Mouse (Mus musculus) frontal cortex, postnatal 36 days (tissue): Measurements from ENCODE around the gene Trak2.
A peak's percentile ranks its signal among the peaks of the same experiment; 100 is the strongest.
"Not testable (repeated sequence)": the region's sequence is repeated elsewhere in the genome, so short reads cannot be mapped to it uniquely, and the experiment has no call there.

Experiments used
- DNase-seq, 2 experiments: peaks; one replicate each; pipeline ENCODE4 v3.0.0; 2022; ENCODE audit warnings: low spot score in 2 of 2

Gene Trak2

DNA sequence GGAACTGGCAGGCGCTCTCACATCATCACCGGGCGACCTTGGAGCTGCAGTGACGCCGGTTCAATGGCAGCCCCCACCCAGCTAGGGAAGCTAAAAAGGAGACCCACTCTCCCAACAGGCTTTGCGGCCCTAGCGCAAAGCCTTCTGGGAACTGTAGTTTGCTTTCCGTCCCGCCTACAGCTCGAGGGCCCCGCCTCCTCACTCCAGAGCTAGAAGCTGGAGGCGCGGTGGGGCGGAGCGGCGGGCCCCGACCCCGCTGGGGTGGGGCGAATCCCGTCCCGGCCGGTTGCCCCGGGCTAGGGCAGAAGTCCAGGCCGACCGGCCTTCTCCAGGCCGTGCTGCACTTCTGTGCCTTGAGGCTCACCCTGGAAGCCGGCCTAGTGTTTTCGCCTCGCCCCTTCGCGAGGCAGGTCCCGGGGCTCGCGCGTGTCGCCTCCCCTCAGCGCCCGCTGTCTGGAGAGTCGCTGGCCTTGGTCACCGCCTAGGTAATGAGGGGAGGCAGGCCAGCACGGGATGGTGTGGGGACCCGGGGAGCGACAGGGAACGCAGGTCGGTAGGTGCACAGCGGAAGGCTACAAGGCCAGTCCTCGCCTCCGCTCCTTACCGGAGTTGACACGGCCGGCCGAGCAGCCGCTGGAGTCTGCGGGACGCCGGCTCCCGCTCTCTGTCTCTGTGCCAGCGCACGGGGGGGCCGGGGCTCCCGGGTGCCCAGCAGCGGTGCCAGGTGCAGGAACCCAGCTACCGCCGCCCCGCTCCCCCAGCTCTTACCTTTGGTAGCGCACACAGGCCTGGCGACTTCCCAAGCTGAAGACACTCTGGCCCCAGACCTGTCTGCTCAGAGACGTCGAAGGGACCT, at the start of gene Trak2, which contains the start of gene Stradb:
Gene Trak2 (minus strand): TSS at position 65 of the 856 bp plus-strand sequence.
Gene Stradb (plus strand): TSS at position 157 of the 856 bp plus-strand sequence.
- peak; percentile 95 to 97 for DNase-seq

DNA sequence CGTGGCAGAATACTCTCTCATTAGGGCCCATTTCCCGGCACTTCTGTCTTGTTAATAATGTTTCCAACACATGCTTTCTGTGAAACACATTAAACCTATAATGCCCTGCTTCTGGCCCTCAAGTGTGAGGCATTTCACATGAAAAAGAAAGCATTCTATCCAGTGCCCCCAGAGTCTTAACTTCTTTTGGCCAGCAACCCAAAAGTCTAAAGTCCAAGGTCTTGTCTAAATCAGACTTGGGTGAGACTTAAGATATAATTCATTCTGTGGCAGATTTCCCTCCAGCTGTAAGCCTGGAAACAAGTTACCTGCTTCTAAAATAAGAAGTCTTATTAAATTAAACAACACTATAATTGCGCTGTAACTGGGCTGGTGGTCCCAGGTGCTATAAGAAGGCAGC, 48.3 kb upstream of the Trak2 start:
- DNase-seq: no peak

DNA sequence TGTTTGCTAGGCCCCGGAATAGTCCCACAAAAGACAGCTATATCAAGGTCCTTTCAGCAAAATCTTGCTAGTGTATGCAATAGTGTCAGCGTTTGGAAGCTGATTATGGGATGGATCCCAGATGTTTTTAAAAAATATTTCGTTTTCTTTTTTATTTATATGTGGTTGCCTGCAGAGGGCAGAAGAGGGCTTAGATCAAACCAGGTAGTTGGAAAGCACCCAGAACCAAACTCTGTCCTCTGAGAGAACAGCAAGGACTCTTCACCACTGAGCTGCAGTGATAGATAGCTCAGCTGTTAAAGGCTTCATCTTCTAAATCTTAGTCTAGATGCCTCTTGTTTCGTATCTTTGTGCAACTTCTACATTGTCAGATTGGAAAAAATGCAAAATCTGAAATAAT, 36.0 kb upstream of the Trak2 start:
- DNase-seq: no peak

DNA sequence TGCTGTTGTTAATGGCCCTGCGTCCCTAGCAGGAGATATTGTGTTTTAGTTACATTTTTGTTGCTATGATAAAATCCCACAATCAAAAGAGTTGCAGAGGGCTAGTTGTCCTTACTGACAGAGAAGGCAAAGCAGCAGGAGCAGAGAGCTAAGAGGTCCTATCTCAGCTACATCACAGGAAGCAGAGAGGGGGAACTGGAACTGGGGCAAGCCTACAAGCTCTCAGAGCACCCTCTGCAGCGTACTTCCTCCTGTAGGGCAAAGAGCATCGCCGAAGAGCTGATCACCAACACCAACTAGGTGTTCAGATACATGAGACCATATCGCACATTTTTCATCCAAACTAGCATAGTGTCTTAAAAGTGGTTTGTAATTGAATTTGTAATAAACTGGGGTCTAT, 22.1 kb upstream of the Trak2 start:
- no peak for DNase-seq

DNA sequence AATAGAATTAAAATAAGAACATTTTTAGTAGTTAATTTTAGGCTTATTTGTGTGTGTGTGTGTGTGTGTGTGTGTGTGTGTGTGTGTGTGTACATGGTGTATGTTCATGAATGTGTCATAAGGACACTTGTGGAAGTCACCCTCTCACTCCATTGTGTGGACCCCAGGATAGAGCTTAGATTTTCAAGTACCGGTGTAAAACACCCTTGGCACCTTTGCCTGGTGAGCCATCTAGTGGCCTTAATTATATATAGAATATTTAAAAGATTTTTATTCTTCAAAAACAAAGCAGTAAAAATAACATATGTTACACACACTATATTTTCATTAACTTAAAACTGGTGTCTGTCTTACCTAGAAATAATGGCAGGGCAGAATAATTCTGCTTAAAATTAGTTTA, 20.5 kb upstream of the Trak2 start:
- DNase-seq: no peak

DNA sequence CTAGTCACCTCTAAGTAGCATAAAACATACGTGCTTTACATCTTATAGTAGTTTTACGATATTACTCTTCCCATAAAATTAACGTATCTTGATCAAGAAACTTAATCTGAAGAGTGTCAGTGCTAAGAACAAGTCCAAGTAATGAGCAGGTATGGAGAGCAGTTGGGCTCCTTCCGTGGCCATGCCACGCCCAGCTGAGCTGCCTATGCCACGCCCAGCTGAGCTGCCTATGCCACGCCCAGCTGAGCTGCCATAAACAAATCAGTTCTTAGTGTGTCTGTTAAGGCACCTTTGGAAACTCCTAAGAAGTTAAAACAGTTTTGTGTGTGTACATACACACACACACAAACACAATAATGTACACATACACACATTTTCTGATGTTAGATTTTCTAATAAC, 19.9 kb upstream of the Trak2 start:
- no peak for DNase-seq

DNA sequence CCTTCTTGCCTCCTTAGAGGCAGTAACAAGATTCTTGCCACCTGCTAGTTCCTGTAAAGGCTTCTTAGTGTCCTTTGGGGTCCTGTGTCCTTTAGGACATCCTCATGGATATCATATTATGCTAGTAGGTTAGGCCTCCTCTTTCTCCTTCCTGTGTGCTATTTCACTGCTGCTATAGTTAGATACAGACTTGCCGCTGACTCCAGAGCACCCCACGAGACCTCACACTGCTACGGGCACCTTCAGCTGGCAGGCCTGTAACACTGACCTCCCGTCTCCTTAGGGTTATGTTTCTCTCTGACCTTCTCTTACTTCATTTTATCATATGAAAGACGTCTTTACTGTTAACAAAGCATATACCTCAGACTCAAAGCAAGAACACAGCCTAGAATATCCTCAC, 11.4 kb upstream of the Trak2 start:
- DNase-seq: no peak

DNA sequence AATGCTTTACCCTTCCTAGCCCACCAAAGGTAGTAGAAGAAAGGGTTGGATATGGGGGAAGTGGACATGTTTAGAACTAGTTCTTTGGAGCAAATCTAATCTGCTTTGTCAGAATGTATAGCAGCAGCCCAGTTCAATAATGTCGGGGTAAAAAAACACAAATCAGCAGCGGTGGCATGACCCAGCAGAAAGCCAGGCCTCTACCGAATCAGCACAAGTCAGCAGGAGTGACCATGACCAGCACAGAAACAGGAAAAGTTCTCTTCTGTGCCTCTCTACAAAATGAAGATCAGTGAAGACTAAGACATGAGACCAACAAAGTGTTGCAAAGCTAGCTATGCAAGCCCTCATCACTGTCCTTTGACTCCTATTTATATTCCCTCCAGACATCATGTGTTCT, 9.0 kb upstream of the Trak2 start:
- no peak for DNase-seq

DNA sequence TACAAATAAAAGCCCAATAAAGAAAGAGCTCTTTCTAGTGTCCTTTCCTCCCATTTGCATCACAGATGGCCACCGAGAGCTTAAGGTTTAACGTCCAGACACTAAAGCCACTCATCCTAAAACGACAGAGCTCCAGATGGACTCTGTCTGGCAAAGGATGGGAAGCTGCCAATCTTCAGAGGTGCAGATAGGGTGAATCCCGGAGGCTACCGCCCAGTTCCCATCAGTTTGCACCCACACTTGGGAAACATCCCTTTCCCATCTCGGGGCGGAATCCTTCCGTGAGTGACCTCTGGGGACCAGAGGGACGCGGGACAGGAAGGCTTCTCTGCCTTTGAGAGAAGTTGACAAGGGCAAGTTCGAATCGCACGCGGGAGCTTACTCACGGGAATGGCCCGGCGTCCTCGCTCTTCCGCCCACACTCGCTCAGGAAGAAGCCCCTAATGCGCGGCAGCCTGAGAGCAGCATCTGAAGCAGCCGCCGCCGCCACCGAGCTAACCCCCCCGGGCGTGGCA, 322 bp downstream of the Trak2 start:
- DNase-seq: no peak

DNA sequence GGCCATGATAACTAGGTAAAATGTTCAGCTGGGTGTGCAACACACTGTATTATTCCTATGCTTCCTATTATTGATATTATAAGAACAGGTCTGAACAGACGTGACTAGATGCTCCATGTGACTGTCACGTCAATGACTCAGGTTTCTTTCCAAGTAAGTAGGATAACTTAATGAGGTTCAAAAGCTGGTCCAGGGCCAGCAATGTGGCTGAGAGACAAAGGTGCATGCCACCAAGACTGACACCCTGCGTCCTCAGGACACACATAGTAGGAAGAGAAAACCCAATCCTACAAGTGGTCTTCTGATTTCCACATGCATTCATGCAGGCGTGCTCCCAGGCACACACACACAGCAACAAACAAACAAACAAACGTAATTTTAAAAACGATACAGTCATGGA, 2.1 kb downstream of the Trak2 start:
- DNase-seq: no peak

DNA sequence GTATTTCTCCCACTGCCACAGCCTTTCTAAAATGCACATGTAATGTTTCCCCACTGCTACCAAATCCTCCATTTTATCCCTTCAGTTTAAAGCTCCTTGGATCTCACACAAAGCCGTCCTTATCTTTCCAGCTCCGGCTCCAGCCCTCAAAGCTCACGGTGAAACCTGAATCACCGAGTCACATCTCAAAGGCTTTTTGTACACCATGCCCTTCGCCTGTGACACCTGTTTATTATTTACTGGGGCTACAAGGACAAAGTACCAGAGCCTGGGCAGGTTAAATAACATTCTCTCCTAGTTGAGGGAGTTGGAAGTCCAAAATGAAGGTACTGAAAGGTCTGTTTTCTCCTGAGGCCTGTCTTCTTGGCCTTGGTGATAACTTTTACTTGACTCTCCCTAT, 3.2 kb downstream of the Trak2 start:
- no peak for DNase-seq

DNA sequence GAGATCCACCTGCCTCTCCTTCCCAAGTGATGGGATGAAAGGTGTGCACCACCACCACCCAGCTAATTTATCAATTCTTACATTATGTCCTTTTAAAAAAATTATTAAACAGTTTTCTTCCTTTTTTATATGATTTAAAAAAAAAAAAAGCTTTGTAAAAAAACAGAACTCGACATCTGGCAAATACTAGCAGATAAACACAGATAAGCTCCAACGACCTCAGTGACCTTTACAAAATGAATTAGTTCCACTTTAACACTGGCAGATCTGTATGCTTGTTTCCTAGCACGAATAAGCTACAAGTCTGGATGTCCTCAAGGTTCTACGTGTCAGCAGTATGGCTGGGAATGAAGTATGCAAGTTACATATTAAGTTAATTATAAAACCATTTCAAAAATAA, 5.7 kb downstream of the Trak2 start:
- no peak for DNase-seq

DNA sequence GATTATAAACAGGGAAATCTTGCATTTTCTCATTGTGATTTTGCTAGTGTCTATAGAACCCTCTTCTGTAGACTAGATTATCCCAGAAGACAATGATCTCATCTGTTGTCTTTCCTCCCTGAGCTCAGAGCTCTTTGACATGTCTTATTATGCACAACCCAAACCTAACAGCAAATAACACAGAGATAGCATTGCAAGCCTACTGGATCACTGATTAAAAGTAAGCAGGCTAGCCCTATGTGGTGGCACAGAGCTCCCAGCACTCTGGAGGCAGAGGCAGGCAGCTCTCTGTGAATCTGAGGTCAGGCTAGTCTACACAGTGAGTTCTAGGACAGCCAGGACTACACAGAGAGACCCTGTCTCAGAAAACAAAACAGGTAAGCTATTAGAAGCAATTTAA, 10.4 kb downstream of the Trak2 start:
- DNase-seq: no peak

DNA sequence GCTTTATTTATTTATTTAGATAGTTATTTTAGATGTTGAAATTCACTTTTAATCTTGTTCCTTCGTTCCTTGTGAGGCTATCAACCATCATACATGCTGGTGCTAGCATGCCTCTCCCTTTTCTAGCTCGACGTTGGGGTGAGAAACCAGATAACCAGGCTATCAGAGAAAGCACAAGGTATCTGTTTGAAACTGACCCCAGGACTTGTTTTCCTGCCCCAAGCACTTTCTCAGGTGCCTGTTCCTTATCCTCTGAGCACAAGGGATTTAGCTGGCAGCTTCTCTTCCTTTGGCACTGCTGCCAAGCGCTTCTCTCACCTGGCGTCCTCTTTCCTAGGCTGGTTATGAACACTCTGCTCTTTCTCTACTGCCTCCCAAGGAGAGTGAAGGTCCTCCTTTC, 10.8 kb downstream of the Trak2 start:
- DNase-seq: no peak

DNA sequence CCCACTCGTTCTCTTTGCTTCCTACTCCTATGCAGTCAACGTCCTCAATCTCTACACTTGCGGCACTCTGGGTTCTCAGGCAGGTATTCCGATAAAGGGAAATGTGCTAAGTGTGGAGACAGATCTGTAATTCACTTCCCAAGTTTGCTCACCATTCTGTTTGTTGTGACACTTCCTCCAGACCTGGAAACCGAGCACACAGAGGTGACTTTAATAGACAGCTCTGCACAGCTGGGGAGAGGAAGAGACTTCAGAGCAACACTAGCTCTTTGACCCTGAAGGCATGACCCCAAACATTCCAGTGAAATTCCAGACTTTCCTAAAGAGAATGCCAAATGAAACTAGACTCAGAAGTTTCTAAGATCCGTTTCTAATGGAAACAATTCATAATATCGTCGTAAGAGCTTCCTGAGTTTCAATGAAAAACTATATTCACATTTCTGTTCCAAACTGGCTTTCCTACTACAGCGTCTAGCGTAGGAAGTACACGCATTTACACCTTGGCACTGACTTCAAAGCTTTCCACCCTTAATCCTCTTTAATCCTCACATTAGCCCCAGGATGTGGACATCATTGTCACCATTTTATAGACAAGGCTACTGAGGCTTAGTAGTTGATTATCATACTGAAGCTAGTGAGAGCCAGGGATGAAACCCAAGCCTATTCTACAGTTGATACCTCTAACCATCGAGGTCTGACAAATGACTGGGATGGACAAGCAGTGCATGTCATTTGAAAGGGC, 11.9 kb downstream of the Trak2 start:
- DNase-seq: no peak

DNA sequence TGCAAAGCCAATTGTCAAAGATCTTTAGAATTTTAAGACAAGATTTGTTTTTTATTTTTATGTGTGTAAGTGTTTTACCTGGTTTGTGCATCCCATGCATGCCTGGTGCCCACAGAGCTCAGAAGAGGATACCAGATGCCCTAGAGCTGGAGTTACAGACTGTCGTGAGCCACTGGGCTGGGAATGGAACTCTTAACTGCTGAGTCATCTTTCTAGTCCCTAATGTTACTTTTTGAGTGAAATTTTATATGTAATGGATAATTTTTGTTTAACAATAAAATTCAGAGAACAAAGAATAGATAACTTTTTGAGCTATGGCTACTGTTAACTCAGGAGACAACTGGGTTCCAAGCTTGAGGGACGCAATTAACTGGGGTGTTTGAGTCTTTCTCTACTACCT, 13.5 kb downstream of the Trak2 start:
- DNase-seq: no peak

DNA sequence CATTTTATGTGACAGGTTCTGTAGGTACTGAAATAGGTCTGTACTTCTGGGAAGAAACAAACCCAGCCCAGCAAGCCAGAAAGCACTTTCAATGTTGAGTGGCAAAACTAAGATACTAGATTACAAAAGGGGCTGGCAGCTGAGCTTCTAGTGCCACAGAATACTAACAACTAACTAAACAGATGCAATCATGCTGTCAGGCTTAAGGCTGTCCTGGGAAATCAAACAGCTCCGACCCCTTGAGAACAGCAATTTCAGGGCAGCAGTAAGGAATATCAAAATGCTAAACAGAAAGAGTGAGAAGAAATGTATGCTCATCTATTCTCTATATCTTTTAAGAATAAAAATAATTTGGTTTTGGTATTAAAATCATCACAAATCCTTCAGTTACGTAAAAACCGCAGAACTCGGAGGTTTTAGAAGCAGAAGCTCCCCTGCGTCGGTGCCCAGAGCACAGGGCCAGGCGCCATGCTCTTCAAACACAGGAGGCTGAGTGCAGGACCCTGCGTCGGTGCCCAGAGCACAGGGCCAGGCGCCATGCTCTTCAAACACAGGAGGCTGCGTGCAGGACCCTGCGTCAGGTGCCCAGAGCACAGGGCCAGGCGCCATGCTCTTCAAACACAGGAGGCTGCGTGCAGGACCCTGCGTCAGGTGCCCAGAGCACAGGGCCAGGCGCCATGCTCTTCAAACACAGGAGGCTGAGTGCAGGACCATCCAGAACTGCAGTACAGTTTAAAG, 14.3 kb downstream of the Trak2 start:
- not testable (repeated sequence) for DNase-seq

DNA sequence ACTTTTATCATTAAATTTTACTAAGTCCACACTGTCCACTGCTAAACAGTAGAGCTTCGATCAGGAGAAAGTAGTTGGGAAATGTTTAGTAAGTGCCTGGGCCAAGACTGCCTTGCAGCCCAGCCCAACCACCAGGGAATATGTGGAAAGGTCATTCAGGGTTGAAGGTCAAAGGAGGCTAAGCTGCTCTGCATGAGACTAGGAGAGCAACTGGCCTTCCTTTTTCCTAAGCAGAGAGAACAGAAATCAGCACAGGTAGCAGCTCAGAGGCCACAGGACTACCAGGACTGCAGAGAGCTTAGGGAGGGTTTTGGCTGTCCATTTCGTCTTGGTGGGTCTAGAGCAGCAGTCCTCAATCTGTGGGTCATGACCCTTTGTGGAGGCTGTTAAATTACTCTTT, 15.3 kb downstream of the Trak2 start:
- DNase-seq: no peak

DNA sequence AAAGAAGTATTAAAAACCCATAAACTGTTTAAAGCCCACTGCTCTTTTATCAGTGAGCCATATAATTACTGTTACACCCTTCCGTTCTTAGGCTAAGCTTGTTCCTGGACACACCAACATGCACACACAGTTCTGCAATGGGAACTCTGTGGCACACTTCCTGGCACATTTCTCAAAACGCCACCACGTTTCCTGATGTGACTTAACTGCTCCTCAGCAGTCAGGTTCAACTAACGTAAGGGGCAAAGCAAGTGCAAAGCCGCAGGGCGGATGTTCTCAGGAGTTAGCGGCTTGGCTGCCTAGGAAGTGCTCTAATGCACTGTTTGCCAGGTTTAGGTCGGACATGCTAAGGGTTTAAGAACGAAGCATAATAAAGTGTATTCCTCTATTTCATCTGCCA, 17.0 kb downstream of the Trak2 start:
- DNase-seq: no peak

DNA sequence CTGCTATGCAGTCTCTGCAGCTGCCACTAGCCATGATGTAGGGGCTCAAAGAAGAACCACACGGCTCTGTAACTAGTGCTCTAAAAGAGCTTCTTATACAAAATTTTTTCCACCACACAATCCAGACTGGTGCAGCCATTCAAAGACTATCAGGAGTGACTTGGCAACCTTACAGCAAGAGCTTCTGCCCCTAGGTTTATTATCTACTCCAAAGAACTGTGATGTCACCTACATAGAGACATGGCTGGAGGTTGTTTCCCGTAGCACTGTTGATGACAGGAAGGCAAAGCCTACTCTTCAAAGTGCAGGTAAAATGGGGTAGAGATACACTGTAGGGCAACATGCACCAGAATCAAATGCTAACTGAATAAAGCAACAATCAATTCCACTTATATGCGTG, 17.5 kb downstream of the Trak2 start:
- DNase-seq: no peak

DNA sequence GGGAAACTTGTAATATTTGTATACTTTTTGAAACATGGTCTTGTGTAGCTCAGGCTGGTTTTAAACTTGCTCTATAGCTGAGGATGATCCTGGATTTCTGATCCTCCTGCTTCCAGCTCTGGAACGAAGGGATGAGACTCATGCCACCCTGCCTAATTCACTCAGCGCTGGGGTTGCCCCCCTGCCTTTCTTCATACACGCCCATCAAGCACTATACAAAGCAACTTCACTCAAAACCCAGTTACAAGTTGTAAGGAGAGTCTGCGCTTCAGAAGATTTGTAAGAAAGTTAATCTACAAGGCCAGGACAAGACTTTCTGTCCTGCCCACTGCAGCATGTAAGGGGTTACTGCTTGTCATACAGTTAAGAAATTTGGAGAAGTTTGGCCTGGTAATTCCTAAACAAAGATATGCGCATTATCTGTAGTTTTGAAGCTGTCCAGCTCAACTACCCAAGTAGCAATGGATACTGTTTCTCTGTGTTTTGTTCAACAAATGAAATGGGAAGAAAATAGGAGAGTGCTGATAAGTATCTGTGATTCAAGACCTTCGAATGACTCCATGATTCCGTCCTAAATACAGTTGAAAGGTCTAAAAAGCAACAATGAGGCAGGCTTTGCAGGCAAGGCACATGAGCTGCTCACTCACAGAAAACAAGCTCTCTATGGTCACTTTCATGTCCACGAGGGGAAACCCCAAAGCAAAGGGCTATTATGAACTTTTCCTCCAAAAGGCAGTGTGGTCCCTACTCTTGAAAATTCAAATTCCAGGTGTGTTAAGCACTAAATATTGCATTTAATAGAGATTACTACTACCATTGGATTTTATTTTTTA, 18.4 kb downstream of the Trak2 start:
- DNase-seq: no peak
